Mouse (Mus musculus) gastrocnemius, adult 2 months (tissue): Measurements from ENCODE around the gene Dcun1d4. TPM values are rescaled to one million over a fixed set of nuclear protein-coding genes. Genes with fewer than 3 reads are reported as not detected.
A peak's percentile ranks its signal among the peaks of the same experiment; 100 is the strongest.

Experiments used
- DNase-seq: peaks from one replicate; pipeline ENCODE4 v3.0.0; 2022
- H3K27ac ChIP-seq: fragments of 200-600 bp; 2 replicates; pipeline ENCODE4 v1.8.1; 2022; ENCODE audit warnings: mild to moderate bottlenecking
- H3K4me3 ChIP-seq: fragments of 200-600 bp; 2 replicates; pipeline ENCODE4 v1.8.1; 2022; ENCODE audit warnings: mild to moderate bottlenecking, moderate library complexity
- CTCF ChIP-seq: fragments of 200-600 bp; IDR thresholded peaks from 2 replicates; pipeline ENCODE4 v1.8.1; 2022; ENCODE audit warnings: antibody characterized with exemption, mild to moderate bottlenecking, moderate library complexity
- intact Hi-C: fragments of 180-260 bp; cut with DNase I; formaldehyde crosslinking; loops from one replicate; pipeline ENCODE4 v1.15.1; 2025
- total RNA-seq, 2 experiments: library from RNA; stranded (reverse); gene quantifications; 2 replicates each; pipeline ENCODE4 v1.2.3; 2021

Gene Dcun1d4
- total RNA-seq, 2 experiments from 2014 or later: 10.5 to 12.2 TPM

- peak; percentile 58 for DNase-seq
- Histone ChIP-seq H3K4me3 (no peak overlapping the region), H3K27ac (no peak overlapping the region)
- peak; percentile 83 for TF ChIP-seq CTCF
- intact Hi-C loops: loop anchor here (5.0 kb wide), 1 partner anchor 97 kb away; no protein-coding TSS in a partner anchor
These were observed 59.2 kb downstream of the Dcun1d4 start for GRCm38 (mm10) chr5:73539848-73540510.

- Histone ChIP-seq H3K4me3 (no peak overlapping the region), H3K27ac (no peak overlapping the region)
- intact Hi-C loops: no loop called here
- no peak for TF ChIP-seq CTCF
- DNase-seq: no peak
These were observed 59.7 kb downstream of the Dcun1d4 start for GRCm38 (mm10) chr5:73540511-73540871.

- intact Hi-C loops: no loop called here
- H3K4me3 ChIP-seq: no peak overlapping the region; the same call in 1 of the 2 replicates
- DNase-seq: no peak
- no peak for TF ChIP-seq CTCF
- H3K27ac ChIP-seq: peak overlapping the region; percentile 46; the same call in 1 of the 2 replicates
These were observed 63.4 kb downstream of the Dcun1d4 start for GRCm38 (mm10) chr5:73544111-73544753.

GRCm38 (mm10) chr5:73545641-73546040 is 64.8 kb downstream of the Dcun1d4 start:
- intact Hi-C loops: no loop called here
- no peak for DNase-seq
- H3K4me3 ChIP-seq: no peak overlapping the region
- no peak for TF ChIP-seq CTCF
- no peak overlapping the region for H3K27ac ChIP-seq

- intact Hi-C loops: no loop called here
- TF ChIP-seq CTCF: no peak
- H3K4me3 ChIP-seq: no peak overlapping the region
- no peak for DNase-seq
- no peak overlapping the region for H3K27ac ChIP-seq
These were observed 66.5 kb downstream of the Dcun1d4 start for GRCm38 (mm10) chr5:73547252-73547651.

- no peak overlapping the region for H3K4me3 ChIP-seq
- no peak for DNase-seq
- intact Hi-C loops: no loop called here
- no peak for TF ChIP-seq CTCF
- H3K27ac ChIP-seq: peak overlapping the region; percentile 49; the same call in 1 of the 2 replicates
These were observed 67.4 kb downstream of the Dcun1d4 start for GRCm38 (mm10) chr5:73548237-73548636.

GRCm38 (mm10) chr5:73548838-73549237 is 68.0 kb downstream of the Dcun1d4 start:
- Histone ChIP-seq H3K27ac (no peak overlapping the region; the same call in 1 of the 2 replicates), H3K4me3 (no peak overlapping the region)
- TF ChIP-seq CTCF: no peak
- intact Hi-C loops: no loop called here
- DNase-seq: no peak

- 0 out of 2 replicates have a peak overlapping the region, but pooled peaks have one; percentile 17 for H3K27ac ChIP-seq
- intact Hi-C loops: no loop called here
- DNase-seq: peak; percentile 58
- TF ChIP-seq CTCF: no peak
- no peak overlapping the region for H3K4me3 ChIP-seq
These were observed 71.0 kb downstream of the Dcun1d4 start for GRCm38 (mm10) chr5:73551836-73552235.

GRCm38 (mm10) chr5:73553903-73554302 is 73.1 kb downstream of the Dcun1d4 start:
- no peak for TF ChIP-seq CTCF
- no peak overlapping the region for H3K4me3 ChIP-seq
- H3K27ac ChIP-seq: no peak overlapping the region
- DNase-seq: no peak
- intact Hi-C loops: no loop called here

- TF ChIP-seq CTCF: no peak
- intact Hi-C loops: no loop called here
- Histone ChIP-seq H3K4me3 (no peak overlapping the region), H3K27ac (no peak overlapping the region)
- DNase-seq: no peak
These were observed 74.5 kb downstream of the Dcun1d4 start for GRCm38 (mm10) chr5:73555096-73555852.

GRCm38 (mm10) chr5:73556733-73557425 is 76.1 kb downstream of the Dcun1d4 start:
- TF ChIP-seq CTCF: no peak
- Histone ChIP-seq H3K27ac (no peak overlapping the region), H3K4me3 (no peak overlapping the region)
- DNase-seq: no peak
- intact Hi-C loops: no loop called here

- intact Hi-C loops: no loop called here
- TF ChIP-seq CTCF: no peak
- no peak for DNase-seq
- Histone ChIP-seq H3K27ac (no peak overlapping the region), H3K4me3 (no peak overlapping the region)
These were observed 78.0 kb downstream of the Dcun1d4 start for GRCm38 (mm10) chr5:73558756-73559155.

- DNase-seq: no peak
- no peak for TF ChIP-seq CTCF
- intact Hi-C loops: no loop called here
These were observed 83.2 kb downstream of the Dcun1d4 start for GRCm38 (mm10) chr5:73564038-73564437.

More at GRCm38 (mm10) chr5:73564038-73564437, 83.2 kb downstream of the Dcun1d4 start:
- Histone ChIP-seq H3K4me3 (no peak overlapping the region), H3K27ac (no peak overlapping the region)
